Mouse (Mus musculus) left cerebral cortex, adult 11 months (tissue): ENCODE data around the gene Col5a1.

ENCODE experiments used
- DNase-seq: peaks from one replicate; pipeline ENCODE4 v3.0.0; 2022; ENCODE audit warnings: low spot score

The Col5a1 gene

DNA sequence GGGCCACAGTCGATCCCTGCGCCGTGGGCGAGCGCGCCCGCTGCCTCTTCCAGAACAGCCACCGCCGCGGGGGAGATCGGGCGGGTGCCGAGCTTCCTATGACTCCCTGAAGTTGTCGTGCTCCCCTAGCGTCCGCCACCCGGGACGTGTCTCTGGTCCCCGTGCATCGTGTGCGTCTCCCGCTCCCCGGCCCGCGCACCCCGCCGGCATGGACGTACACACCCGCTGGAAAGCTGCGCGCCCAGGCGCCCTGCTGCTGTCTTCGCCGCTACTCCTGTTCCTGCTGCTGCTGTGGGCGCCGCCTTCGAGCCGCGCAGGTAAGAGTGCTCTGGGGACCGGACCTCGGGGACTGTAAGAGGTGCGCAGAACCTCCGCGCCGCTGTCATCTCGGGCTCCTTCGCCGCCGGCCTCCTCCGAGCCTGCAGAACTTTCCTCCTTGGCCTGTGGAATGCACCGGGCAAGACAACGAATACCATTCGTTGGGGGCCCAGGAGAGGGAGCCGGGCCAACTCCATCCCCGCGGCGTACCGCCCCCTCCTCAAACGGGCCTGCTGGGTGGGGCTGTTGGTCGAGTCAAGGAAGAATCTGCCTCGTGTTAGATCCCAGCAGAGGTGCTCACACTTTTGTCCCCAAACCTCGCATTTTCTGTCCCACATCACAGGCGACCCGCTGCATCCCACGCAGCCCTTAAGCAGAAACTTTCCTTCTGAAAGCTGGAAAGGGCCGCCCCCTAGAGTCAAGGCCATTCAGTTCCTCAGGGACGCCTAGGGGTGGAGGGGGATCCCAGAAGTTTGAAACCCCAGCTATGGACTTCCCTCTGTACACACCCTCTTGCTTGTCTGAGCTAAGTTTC lies 609 bp downstream of the Col5a1 start:
- DNase-seq = no peak

GRCm38 (mm10) chr2:27887461-27888264 lies 1.4 kb downstream of the Col5a1 start:
- no peak for DNase-seq

- no peak for DNase-seq
These were observed 2.6 kb downstream of the Col5a1 start for GRCm38 (mm10) chr2:27888603-27889545.

GRCm38 (mm10) chr2:27891922-27892541 lies 5.8 kb downstream of the Col5a1 start:
- DNase-seq = no peak

GRCm38 (mm10) chr2:27893015-27893414 lies 6.8 kb downstream of the Col5a1 start:
- no peak for DNase-seq

DNA sequence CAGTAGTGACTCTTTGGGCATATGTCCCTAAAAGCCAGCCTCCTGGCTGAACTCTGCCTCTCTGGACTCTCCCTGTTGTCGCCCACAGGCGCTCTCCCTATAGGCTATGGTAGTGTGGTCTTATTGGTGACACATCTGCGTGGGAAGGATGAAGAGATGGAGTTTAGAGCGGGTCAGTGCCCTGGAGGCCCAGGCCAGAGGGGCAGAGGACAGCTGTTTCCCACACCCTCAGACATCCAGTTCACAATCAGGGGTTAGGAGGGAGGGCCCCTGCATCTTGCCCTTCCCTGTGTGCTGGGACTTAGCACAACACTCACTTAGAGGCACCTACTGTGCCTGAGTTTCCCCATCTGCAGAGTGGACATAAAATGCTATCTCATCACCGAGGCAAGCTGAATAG lies 8.8 kb downstream of the Col5a1 start:
- no peak for DNase-seq

- no peak for DNase-seq
These were observed 9.4 kb downstream of the Col5a1 start for GRCm38 (mm10) chr2:27895648-27896047.

DNA sequence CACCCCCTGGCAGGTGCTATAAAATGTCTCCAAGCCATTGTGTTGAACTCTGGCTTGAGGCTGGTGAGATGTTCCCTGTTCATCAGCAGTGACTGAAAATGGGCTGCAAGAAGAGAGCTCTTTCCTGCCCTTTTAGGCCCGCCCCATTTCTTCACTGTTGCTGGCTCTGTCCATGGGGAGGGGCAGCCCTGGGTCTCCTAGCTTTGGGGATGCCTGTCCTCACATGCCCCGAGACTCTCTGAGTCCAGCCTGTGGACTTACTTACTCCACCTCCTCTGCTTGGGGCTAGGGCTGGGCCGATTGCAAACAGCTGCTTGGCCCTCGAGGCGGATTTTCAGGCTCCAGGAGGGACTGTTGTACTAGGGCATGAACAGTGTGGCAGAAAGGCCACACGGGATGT lies 10.9 kb downstream of the Col5a1 start:
- DNase-seq = no peak

GRCm38 (mm10) chr2:27899894-27900293 lies 13.7 kb downstream of the Col5a1 start:
- DNase-seq = no peak

- no peak for DNase-seq
These were observed 14.9 kb downstream of the Col5a1 start for GRCm38 (mm10) chr2:27901076-27901475.

- DNase-seq = no peak
These were observed 15.5 kb downstream of the Col5a1 start for GRCm38 (mm10) chr2:27901525-27902245.

DNA sequence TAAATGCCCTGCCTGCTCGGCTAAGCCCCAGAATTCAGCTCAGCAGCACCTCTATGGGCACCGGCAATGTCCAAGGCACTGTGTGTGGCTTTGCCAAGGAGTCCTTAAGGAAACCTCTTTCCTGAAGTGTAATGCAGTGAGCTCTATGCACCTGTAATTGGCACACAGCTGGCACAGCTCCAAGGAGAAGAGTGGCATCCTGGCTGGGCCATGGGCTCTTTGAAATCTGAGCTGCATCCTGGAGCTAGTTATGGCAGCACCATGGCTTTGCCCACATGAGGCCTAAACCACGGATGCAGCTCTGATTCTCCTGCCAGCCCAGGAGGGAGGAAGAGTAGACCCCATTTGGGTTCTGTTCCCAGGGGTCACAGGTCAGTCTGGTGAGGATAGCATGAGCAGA lies 16.1 kb downstream of the Col5a1 start:
- no peak for DNase-seq

GRCm38 (mm10) chr2:27905411-27905810 lies 19.2 kb downstream of the Col5a1 start:
- DNase-seq = no peak

GRCm38 (mm10) chr2:27910501-27910900 lies 24.3 kb downstream of the Col5a1 start:
- DNase-seq = no peak

DNA sequence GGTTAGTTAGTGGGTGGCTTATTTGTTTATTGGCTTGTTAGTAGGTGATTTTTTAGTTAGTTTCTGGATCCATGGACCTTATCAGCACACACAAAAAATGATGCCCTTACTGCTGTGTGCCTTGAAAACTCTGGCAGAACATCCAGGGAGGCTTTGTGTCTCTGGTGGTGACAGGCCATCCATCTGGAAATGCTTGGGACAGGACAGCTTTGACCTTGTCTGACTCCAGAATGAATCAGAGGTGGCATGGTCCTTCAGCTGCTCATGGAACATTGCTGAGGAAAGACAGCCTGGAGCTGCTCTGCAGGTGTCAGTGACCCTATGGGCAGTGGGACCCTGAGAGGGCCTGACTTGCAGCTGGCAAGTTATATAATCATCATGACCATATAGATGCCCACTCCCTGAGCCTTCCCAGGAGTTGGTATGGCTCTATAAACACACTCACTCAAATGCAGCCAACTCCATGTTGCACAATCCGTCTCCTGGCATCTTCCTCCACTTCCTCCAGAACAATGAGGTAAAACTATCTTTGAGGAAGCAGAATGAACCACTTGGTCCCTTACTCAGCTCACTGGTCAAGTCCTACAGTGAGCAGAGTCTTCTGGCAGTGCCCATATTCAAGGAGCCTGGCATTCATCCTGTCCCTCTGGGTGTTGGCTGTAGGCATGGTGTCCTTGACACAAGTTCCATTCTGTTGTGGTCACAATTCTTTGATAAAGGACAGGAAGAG lies 26.5 kb downstream of the Col5a1 start:
- no peak for DNase-seq

DNA sequence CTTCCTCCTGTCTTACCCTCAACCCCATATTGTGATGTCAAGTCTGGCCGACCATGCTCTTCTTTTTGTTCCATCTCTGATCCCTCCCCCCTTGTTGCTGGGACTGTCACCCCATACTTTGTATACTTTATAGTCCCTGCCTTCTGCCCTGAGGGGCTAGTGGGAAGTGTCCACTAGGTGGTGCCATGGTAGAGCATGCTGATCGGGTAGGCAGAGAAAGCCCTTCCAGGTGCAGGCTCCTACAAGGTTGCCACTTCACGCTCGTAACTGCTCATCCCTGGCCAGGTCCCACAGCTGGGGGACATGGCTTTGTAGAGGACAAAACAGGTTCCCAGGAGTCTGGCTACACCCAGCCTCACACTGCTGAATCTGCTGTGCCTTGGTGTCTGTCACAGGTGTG lies 29.5 kb downstream of the Col5a1 start:
- no peak for DNase-seq

GRCm38 (mm10) chr2:27916316-27916715 lies 30.1 kb downstream of the Col5a1 start:
- DNase-seq = no peak

GRCm38 (mm10) chr2:27917177-27917576 lies 31.0 kb downstream of the Col5a1 start:
- no peak for DNase-seq

DNA sequence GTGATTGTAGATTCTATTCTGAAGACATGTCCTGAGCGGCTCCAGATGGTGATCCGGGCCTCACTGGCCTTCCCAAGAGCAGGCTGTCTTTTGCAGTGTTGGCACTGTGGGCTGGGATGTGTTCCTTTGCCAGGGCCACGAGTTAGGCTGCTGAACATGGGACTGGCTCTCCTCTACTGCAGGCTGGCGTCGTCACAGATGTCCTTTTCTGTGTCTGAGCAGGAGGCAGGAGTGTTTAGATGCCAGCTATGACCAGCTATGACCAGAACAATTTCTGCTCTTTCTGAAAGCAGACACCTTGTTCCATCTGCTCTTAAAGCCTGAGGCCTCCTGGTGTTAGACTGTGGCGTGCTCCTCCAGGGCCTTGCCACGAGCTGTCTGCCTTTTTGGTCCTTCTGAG lies 31.9 kb downstream of the Col5a1 start:
- no peak for DNase-seq

DNA sequence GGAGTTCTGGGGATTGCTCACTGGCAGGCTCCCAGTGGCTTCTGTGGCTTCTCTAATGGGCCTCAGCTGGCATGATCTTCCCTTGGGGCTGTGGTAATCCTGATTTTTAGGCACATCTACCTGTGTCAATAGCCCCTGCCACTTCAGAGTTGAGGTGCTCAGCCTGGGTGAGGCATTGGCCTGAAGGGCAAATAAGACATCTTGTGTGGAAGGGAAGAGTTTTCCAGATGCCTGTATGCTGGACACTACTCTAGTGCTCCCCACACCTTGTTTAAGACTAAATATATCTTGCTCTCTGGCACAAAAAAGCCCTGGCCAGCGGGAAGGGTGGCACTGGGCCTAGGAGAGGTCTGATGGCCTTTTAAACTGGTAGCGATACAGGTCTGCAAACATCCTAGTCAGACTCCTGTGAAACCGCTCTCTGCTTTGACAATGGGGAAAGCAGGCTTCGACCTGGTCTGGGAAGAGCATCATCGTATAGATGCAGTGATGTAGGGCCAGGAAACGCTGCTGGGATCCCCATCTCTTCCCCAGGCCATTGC lies 33.2 kb downstream of the Col5a1 start:
- DNase-seq = no peak
